ENCODE assay signal across 9 mouse cellular contexts in genomic region chr15:78796196-78797059, GRCm38 (mm10). TPM values are rescaled to one million over a fixed set of nuclear protein-coding genes. Genes with fewer than 3 reads are reported as not detected.
DNase-seq lines count a peak whose midpoint lies in the region; ATAC-seq lines count a peak whose summit lies in the region.
"Had no signal": no experiment of that assay in that cellular context is flagged by ENCODE, and none has a peak within 500 bp of the region (broad histone marks: within the 10 kb centered on the region; RNA-seq: fewer than 3 reads in every experiment).

No protein-coding gene starts in this region.

- H3K4me1 ChIP-seq in midbrain, embryonic 14.5 days (ENCODE audit: control insufficient read depth, insufficient read depth, low read length): no peaks in the 10 kb centered on the region
- peaks cover 12% of the 10 kb centered on the region; the same call in 1 of the 2 replicates for H3K4me1 ChIP-seq in midbrain, embryonic 13.5 days (replicated peaks)
- H3K4me1 ChIP-seq in embryonic facial prominence, embryonic 15.5 days: peaks cover 17% of the 10 kb centered on the region
- peaks cover 11% of the 10 kb centered on the region for H3K4me1 ChIP-seq in hindbrain, embryonic 16.5 days (ENCODE audit: control insufficient read depth, insufficient read depth, low read depth, low read length)

- peaks cover 13% of the 10 kb centered on the region for H3K27me3 ChIP-seq in midbrain, embryonic 14.5 days (ENCODE audit: control insufficient read depth, insufficient read depth, low read length)
- H3K27me3 ChIP-seq in midbrain, embryonic 13.5 days: peaks cover 26% of the 10 kb centered on the region
- peaks cover 9% of the 10 kb centered on the region for H3K27me3 ChIP-seq in embryonic facial prominence, embryonic 15.5 days
- H3K27me3 ChIP-seq in hindbrain, embryonic 16.5 days (replicated peaks; ENCODE audit: control insufficient read depth, insufficient read depth, low read length): peaks cover 6% of the 10 kb centered on the region

- H3K9me3 ChIP-seq in midbrain, embryonic 14.5 days (ENCODE audit: control insufficient read depth, low read length): no peaks in the 10 kb centered on the region
- H3K9me3 ChIP-seq in midbrain, embryonic 13.5 days: no peaks in the 10 kb centered on the region
- H3K9me3 ChIP-seq in embryonic facial prominence, embryonic 15.5 days (replicated peaks): no peaks in the 10 kb centered on the region
- no peaks in the 10 kb centered on the region for H3K9me3 ChIP-seq in hindbrain, embryonic 16.5 days (ENCODE audit: control insufficient read depth, low read length)
- H3K9me3 ChIP-seq: embryonic facial prominence, embryonic 13.5 days had no signal

- DNase-seq in midbrain, embryonic 14.5 days: peak; percentile 34
- peak; percentile 58 for DNase-seq in mesoderm, embryonic 11.5 days (ENCODE audit: low read depth, low spot score)
- no peak for DNase-seq in urinary bladder, postnatal 25 days (ENCODE audit: low spot score)
- no peak for DNase-seq in left cerebral cortex, postnatal 25 days (ENCODE audit: low spot score in 2 of 2)
- no peak for DNase-seq in ovary, postnatal 10 days (ENCODE audit: low spot score)

- no peak overlapping the region for H3K4me2 ChIP-seq in midbrain, embryonic 14.5 days (ENCODE audit: low read length)
- no peak overlapping the region for H3K4me2 ChIP-seq in midbrain, embryonic 13.5 days (replicated peaks)
- no peak overlapping the region for H3K4me2 ChIP-seq in embryonic facial prominence, embryonic 15.5 days (replicated peaks)
- H3K4me2 ChIP-seq in hindbrain, embryonic 16.5 days (ENCODE audit: low read length): no peak overlapping the region
- H3K4me2 ChIP-seq: embryonic facial prominence, embryonic 13.5 days had no signal

- H3K9ac ChIP-seq in midbrain, embryonic 14.5 days (replicated peaks; ENCODE audit: low read length): no peak overlapping the region
- H3K9ac ChIP-seq in midbrain, embryonic 13.5 days (replicated peaks): no peak overlapping the region
- H3K9ac ChIP-seq in embryonic facial prominence, embryonic 15.5 days: no peak overlapping the region
- no peak overlapping the region for H3K9ac ChIP-seq in hindbrain, embryonic 16.5 days (ENCODE audit: low read depth, low read length)
- H3K9ac ChIP-seq: embryonic facial prominence, embryonic 13.5 days had no signal

- WGBS in midbrain, embryonic 14.5 days: 45% methylated on average over 25 of the region's 25 CpGs
- WGBS in midbrain, embryonic 13.5 days: 44% methylated on average over 25 of the region's 25 CpGs
- 33% methylated on average over 25 of the region's 25 CpGs for WGBS in embryonic facial prominence, embryonic 15.5 days
- 40% methylated on average over 25 of the region's 25 CpGs for WGBS in hindbrain, embryonic 16.5 days

- no peak overlapping the region for H3K27ac ChIP-seq in midbrain, embryonic 14.5 days (replicated peaks; ENCODE audit: low read depth, low read length)
- H3K27ac ChIP-seq in midbrain, embryonic 13.5 days: no peak overlapping the region
- no peak overlapping the region; the same call in 1 of the 2 replicates for H3K27ac ChIP-seq in embryonic facial prominence, embryonic 15.5 days (replicated peaks)
- no peak overlapping the region for H3K27ac ChIP-seq in hindbrain, embryonic 16.5 days (ENCODE audit: low read depth, low read length)
- H3K27ac ChIP-seq: embryonic facial prominence, embryonic 13.5 days had no signal

- no peak for ATAC-seq in midbrain, embryonic 14.5 days (ENCODE audit: low FRiP score, low TSS enrichment)
- no peak for ATAC-seq in midbrain, embryonic 13.5 days
- peak; percentile 34; the same call in 1 of the 2 replicates for ATAC-seq in embryonic facial prominence, embryonic 15.5 days (ENCODE audit: insufficient number of reproducible peaks, low FRiP score, low TSS enrichment, low read depth)
- peak; percentile 70; the same call in 1 of the 2 replicates for ATAC-seq in hindbrain, embryonic 16.5 days

- H3K4me3 ChIP-seq in midbrain, embryonic 14.5 days (replicated peaks; ENCODE audit: low read depth, low read length): no peak overlapping the region
- no peak overlapping the region for H3K4me3 ChIP-seq in midbrain, embryonic 13.5 days (replicated peaks)
- H3K4me3 ChIP-seq in embryonic facial prominence, embryonic 15.5 days (replicated peaks): no peak overlapping the region
- H3K4me3 ChIP-seq in hindbrain, embryonic 16.5 days (ENCODE audit: low read length): no peak overlapping the region
- H3K4me3 ChIP-seq: embryonic facial prominence, embryonic 13.5 days had no signal

- no peaks in the 10 kb centered on the region for H3K36me3 ChIP-seq in midbrain, embryonic 14.5 days (ENCODE audit: control insufficient read depth, insufficient read depth, low read length)
- no peaks in the 10 kb centered on the region for H3K36me3 ChIP-seq in midbrain, embryonic 13.5 days
- no peaks in the 10 kb centered on the region for H3K36me3 ChIP-seq in embryonic facial prominence, embryonic 15.5 days
- no peaks in the 10 kb centered on the region for H3K36me3 ChIP-seq in hindbrain, embryonic 16.5 days (ENCODE audit: control insufficient read depth, insufficient read depth, low read length)
- H3K36me3 ChIP-seq: embryonic facial prominence, embryonic 13.5 days had no signal

- intact Hi-C loops in left cerebral cortex, postnatal 25 days (cut with DNase I): no loop called here

RNA-seq across cellular contexts. Expression of gene Card10, which starts 6.4 kb away (rescaled TPM):
- 1.3 and 1.6 TPM in 2 replicates for polyA plus RNA-seq in midbrain, embryonic 14.5 days (2014; fragmentation: Nextera tagmentation; extraction: Ambion mirVana)
- polyA plus RNA-seq in midbrain, embryonic 13.5 days (2015; fragmentation: Nextera tagmentation; extraction: Ambion mirVana): 1.0 and 1.2 TPM in 2 replicates
- polyA plus RNA-seq in embryonic facial prominence, embryonic 15.5 days (2015; fragmentation: Nextera tagmentation; extraction: Ambion mirVana): 4.3 TPM in 2 replicates
- 2.5 and 2.8 TPM in 2 replicates for polyA plus RNA-seq in hindbrain, embryonic 16.5 days (2015; fragmentation: Nextera tagmentation; extraction: Ambion mirVana)
- total RNA-seq in left cerebral cortex, postnatal 25 days (2021): 1 to 10 TPM; 3.9 to 4.2 TPM

RNA-seq across cellular contexts. Expression of gene Mfng, which starts 23.2 kb away (rescaled TPM):
- 16.7 and 28.0 TPM in 2 replicates for polyA plus RNA-seq in midbrain, embryonic 14.5 days (2014; fragmentation: Nextera tagmentation; extraction: Ambion mirVana)
- 83.0 and 93.7 TPM in 2 replicates for polyA plus RNA-seq in midbrain, embryonic 13.5 days (2015; fragmentation: Nextera tagmentation; extraction: Ambion mirVana)
- 21.3 and 22.8 TPM in 2 replicates for polyA plus RNA-seq in embryonic facial prominence, embryonic 15.5 days (2015; fragmentation: Nextera tagmentation; extraction: Ambion mirVana)
- polyA plus RNA-seq in hindbrain, embryonic 16.5 days (2015; fragmentation: Nextera tagmentation; extraction: Ambion mirVana): 19.7 and 20.1 TPM in 2 replicates
- total RNA-seq in left cerebral cortex, postnatal 25 days (2021): 1 to 10 TPM; 6.0 to 6.1 TPM

RNA-seq across cellular contexts. Expression of gene Cdc42ep1, which starts 46.0 kb away (rescaled TPM):
- polyA plus RNA-seq in midbrain, embryonic 14.5 days (2014; fragmentation: Nextera tagmentation; extraction: Ambion mirVana): 7.8 and 8.8 TPM in 2 replicates
- polyA plus RNA-seq in midbrain, embryonic 13.5 days (2015; fragmentation: Nextera tagmentation; extraction: Ambion mirVana): 7.0 and 8.5 TPM in 2 replicates
- polyA plus RNA-seq in embryonic facial prominence, embryonic 15.5 days (2015; fragmentation: Nextera tagmentation; extraction: Ambion mirVana): 41.5 and 43.8 TPM in 2 replicates
- polyA plus RNA-seq in hindbrain, embryonic 16.5 days (2015; fragmentation: Nextera tagmentation; extraction: Ambion mirVana): 15.9 and 17.5 TPM in 2 replicates
- 10 to 100 TPM; 11.9 to 13.2 TPM for total RNA-seq in left cerebral cortex, postnatal 25 days (2021)

RNA-seq across cellular contexts. Expression of gene Lgals2, which starts 58.9 kb away (rescaled TPM):
- polyA plus RNA-seq in midbrain, embryonic 14.5 days (2014; fragmentation: Nextera tagmentation; extraction: Ambion mirVana): not detected in 2 replicates
- 1.1 TPM in 1 of 2 replicates, not detected in the other for polyA plus RNA-seq in midbrain, embryonic 13.5 days (2015; fragmentation: Nextera tagmentation; extraction: Ambion mirVana)
- 1.0 TPM in 2 replicates for polyA plus RNA-seq in embryonic facial prominence, embryonic 15.5 days (2015; fragmentation: Nextera tagmentation; extraction: Ambion mirVana)
- polyA plus RNA-seq in hindbrain, embryonic 16.5 days (2015; fragmentation: Nextera tagmentation; extraction: Ambion mirVana): not detected in 2 replicates
- not detected for total RNA-seq in left cerebral cortex, postnatal 25 days (2021)
- polyA plus RNA-seq: embryonic facial prominence, embryonic 13.5 days had no signal

Comparison
In these comparisons a context has a peak if more than half of its experiments do, and no peak if none do; other contexts are left out.
1. ATAC-seq: peak in embryonic facial prominence, embryonic 15.5 days (single experiment) and hindbrain, embryonic 16.5 days (single experiment); none in midbrain, embryonic 14.5 days (single experiment) and midbrain, embryonic 13.5 days (single experiment).
2. DNase-seq: peak in midbrain, embryonic 14.5 days (single experiment) and mesoderm, embryonic 11.5 days (single experiment); none in urinary bladder, postnatal 25 days (single experiment), left cerebral cortex, postnatal 25 days (0 of 2) and ovary, postnatal 10 days (single experiment).